Mouse (Mus musculus): Measurements from ENCODE around the gene Cdkn2d. TPM values are rescaled to one million over a fixed set of nuclear protein-coding genes. Genes with fewer than 3 reads are reported as not detected.
A peak's percentile ranks its signal among the peaks of the same experiment; 100 is the strongest.
"Not testable (repeated sequence)": the region's sequence is repeated elsewhere in the genome, so short reads cannot be mapped to it uniquely, and the experiment has no call there.

Gene Cdkn2d
- polyA plus RNA-seq, 1 experiment from 2014 or later, result 47.4 TPM

GRCm38 (mm10) chr9:21299014-21299413, 7.8 kb upstream of the Cdkn2d start:
- in situ Hi-C loops (cut with MboI; ENCODE audit: low pct_unique_long_range_greater_than_20kb), result no loop called here
- ChIA-PET CTCF (no interaction called here), POLR2A (no interaction called here)
- DNase-seq (ENCODE audit: low read depth, low spot score), result no peak
- H3K27me3 ChIP-seq, result no peaks in the 10 kb centered on the region
- TF ChIP-seq CTCF (IDR thresholded peaks at IDR 0.05), result no peak
- ATAC-seq, result no peak

- ATAC-seq (no peak), DNase-seq (ENCODE audit: low read depth, low spot score) (no peak)
- CTCF ChIA-PET, result interaction anchor here (1.3 kb wide), 1 partner anchor 19 kb away, joined by 3 read pairs; no protein-coding TSS in a partner anchor
- TF ChIP-seq CTCF (IDR thresholded peaks at IDR 0.05), result no peak
- no peaks in the 10 kb centered on the region for H3K27me3 ChIP-seq
- in situ Hi-C loops (cut with MboI; ENCODE audit: low pct_unique_long_range_greater_than_20kb), result no loop called here
- POLR2A ChIA-PET, result no interaction called here
Measured at GRCm38 (mm10) chr9:21292271-21292670, 1.1 kb upstream of the Cdkn2d start.

DNA sequence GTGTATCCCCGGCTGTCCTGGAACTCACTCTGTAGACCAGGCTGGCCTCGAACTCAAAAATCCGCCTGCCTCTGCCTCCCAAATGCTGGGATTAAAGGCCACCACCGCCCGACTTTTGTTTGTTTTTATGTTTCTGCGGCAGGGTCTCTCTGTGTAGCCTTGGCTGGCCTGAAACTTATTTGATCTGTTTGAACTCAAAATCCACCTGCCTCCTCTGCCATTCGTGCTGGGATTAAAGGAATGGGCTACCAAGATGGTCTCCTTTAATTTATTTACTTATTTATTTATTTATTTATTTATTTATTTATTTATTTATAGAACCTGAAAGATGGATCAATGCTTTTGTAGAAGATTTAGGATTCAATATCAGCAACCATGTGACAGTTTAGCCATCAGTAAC, 661 bp upstream of the Cdkn2d start:
- ATAC-seq; H3K27me3 ChIP-seq; DNase-seq (ENCODE audit: low read depth, low spot score); in situ Hi-C loops (cut with MboI; ENCODE audit: low pct_unique_long_range_greater_than_20kb): not testable (repeated sequence)
- CTCF ChIA-PET, result interaction anchor here (1.3 to 1.6 kb wide), 3 partner anchors 19 to 122 kb away, joined by 3 to 6 read pairs (median 4); no protein-coding TSS in a partner anchor
- POLR2A ChIA-PET, result interaction anchor here (1.2 kb wide), 1 partner anchor 53 kb away, joined by 4 read pairs; the partner anchor contains the start of gene Keap1

- ATAC-seq (peak; percentile 3), DNase-seq (ENCODE audit: low read depth, low spot score) (no peak)
- in situ Hi-C loops (cut with MboI; ENCODE audit: low pct_unique_long_range_greater_than_20kb), result no loop called here
- ChIA-PET POLR2A (interaction anchor here (0.8 kb wide), 1 partner anchor 11 kb away, joined by 3 read pairs; no protein-coding TSS in a partner anchor), CTCF (interaction anchor here (0.8 to 1.6 kb wide), 3 partner anchors 23 to 121 kb away, joined by 3 to 6 read pairs (median 4); no protein-coding TSS in a partner anchor)
- TF ChIP-seq CTCF (IDR thresholded peaks at IDR 0.05), result no peak
- no peaks in the 10 kb centered on the region for H3K27me3 ChIP-seq
Measured at GRCm38 (mm10) chr9:21290589-21290988, 618 bp downstream of the Cdkn2d start.

DNA sequence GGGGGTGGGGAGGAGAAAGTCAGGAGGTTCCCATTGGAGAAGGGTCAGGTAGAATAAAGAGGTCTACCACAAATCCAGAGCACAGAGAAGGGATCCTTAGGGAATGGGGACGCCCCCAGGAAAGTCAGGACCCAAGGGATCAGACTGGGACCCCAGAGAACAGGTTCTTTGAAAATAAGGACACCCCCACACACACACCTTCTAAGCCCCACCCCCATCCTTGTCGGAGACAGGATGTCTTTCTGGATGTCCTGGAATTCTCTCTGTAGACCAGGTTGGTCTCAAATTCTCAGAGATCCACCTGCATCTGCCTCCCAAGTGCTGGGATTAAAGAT, 1.9 kb downstream of the Cdkn2d start:
- ChIA-PET CTCF (no interaction called here), POLR2A (no interaction called here)
- no peak for ATAC-seq
- TF ChIP-seq CTCF (IDR thresholded peaks at IDR 0.05), result no peak
- no peak for DNase-seq (ENCODE audit: low read depth, low spot score)
- no peaks in the 10 kb centered on the region for H3K27me3 ChIP-seq
- in situ Hi-C loops (cut with MboI; ENCODE audit: low pct_unique_long_range_greater_than_20kb), result no loop called here

- TF ChIP-seq CTCF (IDR thresholded peaks at IDR 0.05), result no peak
- no peak for ATAC-seq
- POLR2A ChIA-PET, result no interaction called here
- in situ Hi-C loops (cut with MboI; ENCODE audit: low pct_unique_long_range_greater_than_20kb), result no loop called here
- DNase-seq (ENCODE audit: low read depth, low spot score), result no peak
- no peaks in the 10 kb centered on the region for H3K27me3 ChIP-seq
- CTCF ChIA-PET, result no interaction called here
Measured at GRCm38 (mm10) chr9:21288404-21289336, 2.5 kb downstream of the Cdkn2d start.

DNA sequence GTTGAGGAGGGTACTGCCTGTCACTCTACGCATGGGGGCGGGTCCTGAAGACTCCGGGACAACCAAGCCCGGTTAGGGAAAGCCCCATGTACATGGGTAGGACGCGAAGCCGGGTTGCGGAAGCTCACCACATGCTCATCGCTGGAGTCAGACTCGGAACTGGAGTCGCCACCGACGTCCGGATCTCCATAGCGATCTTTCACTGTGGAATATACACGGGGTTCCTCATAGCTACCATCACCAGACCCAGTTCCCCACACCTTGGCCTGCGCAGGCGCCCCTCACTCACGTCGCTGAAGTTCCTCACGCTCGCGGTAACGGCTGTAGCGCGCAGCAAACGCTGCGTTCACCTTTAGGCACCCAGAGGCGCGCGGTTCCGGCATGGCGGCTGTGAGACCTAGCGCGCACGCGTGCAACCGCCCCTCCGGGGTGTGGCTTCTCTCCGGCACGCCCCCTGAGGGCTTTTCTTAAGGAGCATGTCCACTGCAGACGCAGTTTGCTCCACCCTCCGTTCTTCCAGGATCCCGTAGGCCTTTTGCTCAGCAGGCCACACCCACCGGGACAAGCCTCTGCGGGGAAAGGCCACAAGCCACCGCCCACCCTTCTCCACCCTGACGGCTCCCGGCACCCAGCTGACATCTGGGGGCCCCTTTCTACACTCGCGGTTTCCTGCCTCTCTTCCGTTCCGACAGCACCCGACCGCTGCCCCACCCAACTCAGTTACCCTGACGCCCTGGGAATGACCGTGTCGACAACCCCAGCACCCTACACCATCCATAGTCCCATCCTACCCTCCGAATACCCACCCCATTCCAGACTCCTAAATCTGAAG, 3.4 kb downstream of the Cdkn2d start, which contains the start of gene Kri1:
Gene Kri1, minus strand, starts transcription at position 399 of the 832 bp plus-strand sequence.
- ChIA-PET CTCF (no interaction called here), POLR2A (interaction anchor here (0.5 to 1.7 kb wide), 3 partner anchors 9 to 256 kb away, joined by 3 to 4 read pairs (median 4); no protein-coding TSS in a partner anchor)
- no peak for TF ChIP-seq CTCF (IDR thresholded peaks at IDR 0.05)
- in situ Hi-C loops (cut with MboI; ENCODE audit: low pct_unique_long_range_greater_than_20kb), result no loop called here
- ATAC-seq (peak; percentile 68), DNase-seq (ENCODE audit: low read depth, low spot score) (peak; percentile 80)
- no peaks in the 10 kb centered on the region for H3K27me3 ChIP-seq

GRCm38 (mm10) chr9:21286753-21287152, 4.5 kb downstream of the Cdkn2d start:
- ChIA-PET POLR2A (interaction anchor here (1.7 kb wide), 1 partner anchor 14 kb away, joined by 4 read pairs; no protein-coding TSS in a partner anchor), CTCF (no interaction called here)
- no peak for ATAC-seq
- in situ Hi-C loops (cut with MboI; ENCODE audit: low pct_unique_long_range_greater_than_20kb), result no loop called here
- H3K27me3 ChIP-seq, result no peaks in the 10 kb centered on the region
- no peak for TF ChIP-seq CTCF (IDR thresholded peaks at IDR 0.05)
- DNase-seq (ENCODE audit: low read depth, low spot score), result no peak

GRCm38 (mm10) chr9:21283994-21284393, 7.2 kb downstream of the Cdkn2d start:
- no peaks in the 10 kb centered on the region for H3K27me3 ChIP-seq
- DNase-seq (ENCODE audit: low read depth, low spot score), result no peak
- no peak for ATAC-seq
- TF ChIP-seq CTCF (IDR thresholded peaks at IDR 0.05), result no peak
- CTCF ChIA-PET, result no interaction called here
- in situ Hi-C loops (cut with MboI; ENCODE audit: low pct_unique_long_range_greater_than_20kb), result no loop called here
- POLR2A ChIA-PET, result no interaction called here

DNA sequence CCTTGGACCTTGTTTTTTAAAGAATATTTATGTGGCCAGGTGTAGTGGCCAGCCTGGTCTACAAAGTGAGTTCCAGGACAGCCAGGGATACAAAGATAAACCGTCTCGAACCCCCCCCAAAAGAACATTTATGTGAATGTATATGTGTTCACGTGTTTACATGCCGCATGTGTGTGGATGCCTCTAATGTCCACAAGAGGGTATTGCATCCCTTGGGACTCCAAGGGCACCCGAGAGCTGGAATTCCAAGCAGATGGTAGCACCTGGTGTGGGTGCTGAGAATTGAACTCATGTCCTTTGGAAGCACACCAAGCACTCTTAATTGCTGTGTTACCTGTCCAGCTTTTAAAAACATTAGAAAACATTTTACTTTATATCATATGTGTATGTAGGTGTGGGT, 7.6 kb downstream of the Cdkn2d start:
- H3K27me3 ChIP-seq, result no peaks in the 10 kb centered on the region
- no peak for DNase-seq (ENCODE audit: low read depth, low spot score)
- in situ Hi-C loops (cut with MboI; ENCODE audit: low pct_unique_long_range_greater_than_20kb), result no loop called here
- ChIA-PET POLR2A (no interaction called here), CTCF (no interaction called here)
- no peak for ATAC-seq
- TF ChIP-seq CTCF (IDR thresholded peaks at IDR 0.05), result no peak
